Mouse (Mus musculus) midbrain, embryonic 12.5 days (tissue): ENCODE data around the gene Stac3. TPM values are rescaled to one million over a fixed set of nuclear protein-coding genes. Genes with fewer than 3 reads are reported as not detected.
A peak's percentile ranks its signal among the peaks of the same experiment; 100 is the strongest.

ENCODE experiments used
- ATAC-seq: fragments of 200-750 bp; cut with Nextera tagmentation; 2 replicates; pipeline ENCODE4 v1.8.0; 2017; ENCODE audit warnings: low read depth, moderate TSS enrichment, moderate library complexity; ENCODE audit not compliant: low FRiP score
- H3K27ac ChIP-seq: fragments of 300-500 bp; sonication (generic); replicated peaks from 2 replicates; pipeline ENCODE4 v1.5.1; 2016; ENCODE audit warnings: mild to moderate bottlenecking
- H3K27me3 ChIP-seq: fragments of 300-500 bp; sonication (generic); 2 replicates; pipeline ENCODE4 v1.6.1; 2016; ENCODE audit warnings: mild to moderate bottlenecking
- H3K36me3 ChIP-seq: fragments of 300-500 bp; sonication (generic); 2 replicates; pipeline ENCODE4 v1.6.1; 2016
- H3K4me1 ChIP-seq: fragments of 300-500 bp; sonication (generic); 2 replicates; pipeline ENCODE4 v1.6.1; 2016
- H3K4me2 ChIP-seq: fragments of 300-500 bp; sonication (generic); replicated peaks from 2 replicates; pipeline ENCODE4 v1.6.1; 2016; ENCODE audit warnings: mild to moderate bottlenecking, moderate library complexity
- H3K4me3 ChIP-seq: fragments of 300-500 bp; sonication (generic); 2 replicates; pipeline ENCODE4 v1.5.1; 2016; ENCODE audit warnings: mild to moderate bottlenecking
- H3K9ac ChIP-seq: fragments of 300-500 bp; sonication (generic); replicated peaks from 2 replicates; pipeline ENCODE4 v1.6.1; 2016; ENCODE audit warnings: mild to moderate bottlenecking, moderate library complexity
- H3K9me3 ChIP-seq: fragments of 300-500 bp; sonication (generic); 2 replicates; pipeline ENCODE4 v1.6.1; 2016; ENCODE audit warnings: mild to moderate bottlenecking
- WGBS: fragments of 180-500 bp; shearing (Covaris S2); methylation state at CpG from one replicate; pipeline ENCODE4 v1.1.7; 2016; 5-methylcytosine and 5-hydroxymethylcytosine counted together
- polyA plus RNA-seq: library from polyadenylated mRNA; unstranded; fragments of >200 nt; fragmentation: Nextera tagmentation; extraction: Ambion mirVana; gene quantifications from 2 replicates; pipeline ENCODE4 v1.2.1, GENCODE M21; 2016

Stac3 gene
- 0.89 and 1.6 TPM in 2 replicates for polyA plus RNA-seq

- peaks cover 35% of the 10 kb centered on the region for H3K36me3 ChIP-seq
Measured at GRCm38 (mm10) chr10:127500894-127501893, at the start of gene Stac3. Stac3 (plus strand) TSS chr10:127501686.

GRCm38 (mm10) chr10:127453701-127454100, 47.8 kb upstream of the Stac3 start:
- no peaks in the 10 kb centered on the region for H3K27me3 ChIP-seq
- H3K9ac ChIP-seq: no peak overlapping the region
- no peaks in the 10 kb centered on the region for H3K4me1 ChIP-seq
- no peak overlapping the region for H3K4me2 ChIP-seq
- H3K4me3 ChIP-seq: no peak overlapping the region
- H3K9me3 ChIP-seq: no peaks in the 10 kb centered on the region
- no peak overlapping the region for H3K27ac ChIP-seq
- 96% methylated on average over 1 of the region's 1 CpGs for WGBS
- H3K36me3 ChIP-seq: peaks cover 71% of the 10 kb centered on the region
- no peak for ATAC-seq

More at GRCm38 (mm10) chr10:127500894-127501893, at the start of gene Stac3:
- Histone ChIP-seq H3K4me3 (no peak within 1 kb of the TSS), H3K4me2 (no peak within 1 kb of the TSS), H3K4me1 (no peaks in the 10 kb centered on the region), H3K27me3 (no peaks in the 10 kb centered on the region), H3K27ac (no peak within 1 kb of the TSS), H3K9me3 (no peaks in the 10 kb centered on the region), H3K9ac (no peak within 1 kb of the TSS)
- no peak for ATAC-seq
- 81% methylated on average over 13 of the region's 13 CpGs for WGBS

- ATAC-seq: no peak
- WGBS: 67% methylated on average over 5 of the region's 5 CpGs
- Histone ChIP-seq H3K9ac (no peak overlapping the region), H3K36me3 (peaks cover 78% of the 10 kb centered on the region), H3K4me2 (no peak overlapping the region), H3K27me3 (no peaks in the 10 kb centered on the region), H3K27ac (no peak overlapping the region), H3K4me3 (no peak overlapping the region), H3K9me3 (no peaks in the 10 kb centered on the region), H3K4me1 (no peaks in the 10 kb centered on the region)
Measured at GRCm38 (mm10) chr10:127462411-127463096, 38.9 kb upstream of the Stac3 start.

- 72% methylated on average over 15 of the region's 15 CpGs for WGBS
- H3K27ac ChIP-seq: no peak overlapping the region
- no peaks in the 10 kb centered on the region for H3K9me3 ChIP-seq
- H3K9ac ChIP-seq: no peak overlapping the region
- no peaks in the 10 kb centered on the region for H3K27me3 ChIP-seq
- no peak overlapping the region for H3K4me3 ChIP-seq
- no peak for ATAC-seq
- no peak overlapping the region for H3K4me2 ChIP-seq
- peaks cover 46% of the 10 kb centered on the region for H3K36me3 ChIP-seq
- no peaks in the 10 kb centered on the region for H3K4me1 ChIP-seq
Measured at GRCm38 (mm10) chr10:127471281-127471988, 30.1 kb upstream of the Stac3 start.

- WGBS: 92% methylated on average over 9 of the region's 9 CpGs
- Histone ChIP-seq H3K27ac (no peak overlapping the region), H3K36me3 (peaks cover 52% of the 10 kb centered on the region), H3K4me2 (no peak overlapping the region), H3K9me3 (no peaks in the 10 kb centered on the region), H3K27me3 (no peaks in the 10 kb centered on the region), H3K4me3 (no peak overlapping the region), H3K4me1 (no peaks in the 10 kb centered on the region), H3K9ac (no peak overlapping the region)
- ATAC-seq: no peak
Measured at GRCm38 (mm10) chr10:127472722-127473121, 28.8 kb upstream of the Stac3 start.

GRCm38 (mm10) chr10:127475175-127475574, 26.3 kb upstream of the Stac3 start:
- peaks cover 46% of the 10 kb centered on the region for H3K36me3 ChIP-seq
- no peaks in the 10 kb centered on the region for H3K4me1 ChIP-seq
- H3K9ac ChIP-seq: no peak overlapping the region
- H3K9me3 ChIP-seq: no peaks in the 10 kb centered on the region
- 94% methylated on average over 4 of the region's 4 CpGs for WGBS
- H3K4me3 ChIP-seq: no peak overlapping the region
- H3K27me3 ChIP-seq: no peaks in the 10 kb centered on the region
- H3K4me2 ChIP-seq: no peak overlapping the region
- ATAC-seq: no peak
- H3K27ac ChIP-seq: no peak overlapping the region

- Histone ChIP-seq H3K36me3 (peaks cover 55% of the 10 kb centered on the region), H3K9ac (no peak overlapping the region), H3K4me2 (no peak overlapping the region), H3K27me3 (no peaks in the 10 kb centered on the region), H3K4me1 (no peaks in the 10 kb centered on the region), H3K4me3 (no peak overlapping the region), H3K27ac (no peak overlapping the region), H3K9me3 (no peaks in the 10 kb centered on the region)
- WGBS: 94% methylated on average over 3 of the region's 3 CpGs
- no peak for ATAC-seq
Measured at GRCm38 (mm10) chr10:127476541-127476940, 24.9 kb upstream of the Stac3 start.

GRCm38 (mm10) chr10:127477301-127477700, 24.2 kb upstream of the Stac3 start:
- no peak overlapping the region for H3K4me2 ChIP-seq
- 0 out of 2 replicates have a peak overlapping the region, but pooled peaks have one; percentile 4 for H3K9ac ChIP-seq
- H3K36me3 ChIP-seq: peaks cover 53% of the 10 kb centered on the region
- ATAC-seq: no peak
- H3K9me3 ChIP-seq: no peaks in the 10 kb centered on the region
- H3K27me3 ChIP-seq: no peaks in the 10 kb centered on the region
- H3K27ac ChIP-seq: no peak overlapping the region
- H3K4me3 ChIP-seq: no peak overlapping the region
- 84% methylated on average over 7 of the region's 7 CpGs for WGBS
- no peaks in the 10 kb centered on the region for H3K4me1 ChIP-seq

GRCm38 (mm10) chr10:127479131-127479530, 22.4 kb upstream of the Stac3 start:
- Histone ChIP-seq H3K36me3 (peaks cover 59% of the 10 kb centered on the region), H3K4me3 (no peak overlapping the region), H3K9ac (no peak overlapping the region), H3K9me3 (no peaks in the 10 kb centered on the region), H3K4me1 (no peaks in the 10 kb centered on the region), H3K4me2 (no peak overlapping the region), H3K27me3 (no peaks in the 10 kb centered on the region), H3K27ac (no peak overlapping the region)
- ATAC-seq: no peak
- whole genome bisulfite sequencing: 93% methylated on average over 4 of the region's 4 CpGs

GRCm38 (mm10) chr10:127480833-127481813, 20.4 kb upstream of the Stac3 start:
- WGBS: 90% methylated on average over 19 of the region's 19 CpGs
- Histone ChIP-seq H3K4me1 (no peaks in the 10 kb centered on the region), H3K27me3 (no peaks in the 10 kb centered on the region), H3K4me3 (no peak overlapping the region), H3K9me3 (no peaks in the 10 kb centered on the region), H3K4me2 (no peak overlapping the region), H3K9ac (no peak overlapping the region), H3K36me3 (peaks cover 64% of the 10 kb centered on the region), H3K27ac (no peak overlapping the region)
- no peak for ATAC-seq

GRCm38 (mm10) chr10:127485235-127485634, 16.3 kb upstream of the Stac3 start:
- ATAC-seq: no peak
- no peak overlapping the region for H3K4me3 ChIP-seq
- no peaks in the 10 kb centered on the region for H3K4me1 ChIP-seq
- 91% methylated on average over 10 of the region's 10 CpGs for WGBS
- peaks cover 79% of the 10 kb centered on the region for H3K36me3 ChIP-seq
- no peak overlapping the region for H3K9ac ChIP-seq
- H3K4me2 ChIP-seq: no peak overlapping the region
- no peak overlapping the region for H3K27ac ChIP-seq
- H3K9me3 ChIP-seq: no peaks in the 10 kb centered on the region
- no peaks in the 10 kb centered on the region for H3K27me3 ChIP-seq
